8 mouse cellular contexts compared by ENCODE assay signal in the genomic region with DNA sequence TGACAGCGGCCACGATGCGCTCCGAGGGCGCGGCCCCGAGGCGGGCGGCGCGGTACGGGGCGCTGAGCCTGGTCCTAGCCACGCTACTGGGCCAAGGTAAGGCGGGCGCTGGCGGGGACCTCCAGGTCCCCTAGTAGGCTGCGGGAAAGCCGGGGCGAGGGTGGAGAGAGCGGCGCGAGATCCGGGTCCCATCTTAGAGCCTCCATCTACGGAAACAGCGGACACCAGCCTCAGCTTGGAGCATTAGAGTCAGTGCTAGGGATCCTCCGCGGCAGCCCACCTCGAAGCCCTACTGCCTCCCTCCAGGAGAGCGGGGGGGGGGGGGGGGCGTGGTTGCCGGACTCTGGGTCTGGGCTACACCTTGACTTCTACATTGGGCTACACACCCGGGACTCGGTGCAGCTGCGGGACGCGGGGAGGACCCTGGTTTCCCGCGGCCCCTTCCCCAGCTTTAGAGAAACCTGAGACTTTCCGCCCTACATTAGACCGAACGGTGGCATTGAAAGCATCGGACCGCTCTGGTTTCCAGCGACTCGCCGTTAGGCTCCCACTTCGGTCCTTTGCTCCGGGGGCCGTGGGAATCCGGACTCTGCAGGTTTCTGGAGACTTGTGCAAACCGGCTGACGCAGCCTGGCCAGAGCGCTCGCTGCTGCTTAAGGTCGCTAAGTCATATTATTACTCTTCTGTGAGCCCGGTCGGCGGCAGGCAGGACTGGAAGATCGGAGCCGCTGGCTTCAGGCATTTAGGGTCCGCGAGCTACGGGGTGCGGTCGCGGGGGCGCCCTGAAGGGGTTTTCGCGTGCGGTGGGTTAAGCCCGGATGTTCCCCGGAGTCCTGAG. TPM values are rescaled to one million over a fixed set of nuclear protein-coding genes. Genes with fewer than 3 reads are reported as not detected.
DNase-seq lines count a peak whose midpoint lies in the region; ATAC-seq and TF ChIP-seq lines count a peak whose summit lies in the region.

No protein-coding gene starts in this region.

- H3K4me1 ChIP-seq in hindbrain, postnatal 0 days (ENCODE audit: insufficient read depth, low read length), result no peaks in the 10 kb centered on the region
- peaks cover 30% of the 10 kb centered on the region for H3K4me1 ChIP-seq in midbrain, embryonic 13.5 days (replicated peaks)

- no peaks in the 10 kb centered on the region for H3K36me3 ChIP-seq in hindbrain, postnatal 0 days (ENCODE audit: insufficient read depth, low read length)
- no peaks in the 10 kb centered on the region for H3K36me3 ChIP-seq in midbrain, embryonic 13.5 days

- H3K27ac ChIP-seq in hindbrain, postnatal 0 days, result peak overlapping the region; percentile 66
- no peak overlapping the region for H3K27ac ChIP-seq in midbrain, embryonic 13.5 days

- TF ChIP-seq CTCF in hindbrain, postnatal 0 days (IDR thresholded peaks at IDR 0.05; ENCODE audit: low read depth), result no peak

- H3K4me2 ChIP-seq in hindbrain, postnatal 0 days (ENCODE audit: low read depth, low read length), result peak overlapping the region; percentile 65
- H3K4me2 ChIP-seq in midbrain, embryonic 13.5 days (replicated peaks), result peak overlapping the region; percentile 73

- H3K9me3 ChIP-seq in hindbrain, postnatal 0 days (ENCODE audit: low read length), result no peaks in the 10 kb centered on the region
- no peaks in the 10 kb centered on the region; the same call in 1 of the 2 replicates for H3K9me3 ChIP-seq in midbrain, embryonic 13.5 days

- peak overlapping the region; percentile 65 for H3K4me3 ChIP-seq in hindbrain, postnatal 0 days (ENCODE audit: low read length)
- peak overlapping the region; percentile 62 for H3K4me3 ChIP-seq in midbrain, embryonic 13.5 days (replicated peaks)

- DNase-seq in adrenal gland, postnatal 10 days, result peak; percentile 23
- DNase-seq in adrenal gland, adult 8-10 months, result no peak
- peak; percentile 7 for DNase-seq in thymus, postnatal 4 days
- DNase-seq in thymus, adult 18-20 months, result no peak
- DNase-seq in hindbrain, postnatal 0 days (ENCODE audit: low spot score), result peak; percentile 49
- DNase-seq in layer of hippocampus, postnatal 36 days, result no peak
- no peak for DNase-seq in ovary, postnatal 10 days (ENCODE audit: low spot score)

- under 1% methylated on average over 69 of the region's 73 CpGs for WGBS in hindbrain, postnatal 0 days
- WGBS in midbrain, embryonic 13.5 days, result under 1% methylated on average over 70 of the region's 73 CpGs

- peak; percentile 78 for ATAC-seq in hindbrain, postnatal 0 days
- ATAC-seq in midbrain, embryonic 13.5 days, result peak; percentile 84

- H3K27me3 ChIP-seq in hindbrain, postnatal 0 days (ENCODE audit: insufficient read depth, low read length), result no peaks in the 10 kb centered on the region; the same call in 1 of the 2 replicates
- peaks cover 58% of the 10 kb centered on the region for H3K27me3 ChIP-seq in midbrain, embryonic 13.5 days

- peak overlapping the region; percentile 51 for H3K9ac ChIP-seq in hindbrain, postnatal 0 days (replicated peaks; ENCODE audit: low read length)
- peak overlapping the region; percentile 63 for H3K9ac ChIP-seq in midbrain, embryonic 13.5 days (replicated peaks)

RNA-seq across cellular contexts. Expression of a gene that starts 0.5 kb away (rescaled TPM):
- total RNA-seq in adrenal gland, postnatal 10 days (2021), result 1 to 10 TPM; 1.5 to 2.3 TPM
- under 1 TPM; 0.35 to 0.75 (median 0.39) TPM for total RNA-seq in adrenal gland, adult 8-10 months (2022)
- total RNA-seq in hindbrain, postnatal 0 days (2014; rRNA removed), result 46.0 and 52.7 TPM in 2 replicates
- 12.9 and 13.5 TPM in 2 replicates for polyA plus RNA-seq in hindbrain, postnatal 0 days (2015; fragmentation: Nextera tagmentation; extraction: Ambion mirVana)
- 10.1 and 11.2 TPM in 2 replicates for polyA plus RNA-seq in midbrain, embryonic 13.5 days (2015; fragmentation: Nextera tagmentation; extraction: Ambion mirVana)
- 1 to 10 TPM; 3.7 to 3.8 TPM for total RNA-seq in layer of hippocampus, postnatal 36 days (2021)

Comparison
In these comparisons a context has a peak if more than half of its experiments do, and no peak if none do; other contexts are left out.
1. DNase-seq: peak in adrenal gland, postnatal 10 days (single experiment), thymus, postnatal 4 days (single experiment) and hindbrain, postnatal 0 days (single experiment); none in adrenal gland, adult 8-10 months (single experiment), thymus, adult 18-20 months (0 of 2), layer of hippocampus, postnatal 36 days (0 of 2) and ovary, postnatal 10 days (single experiment).